Mouse (Mus musculus) activated CD4-positive, CD25-positive, alpha-beta regulatory T cell, adult 4 months (primary cell): ENCODE measurements around the gene Prrt3. TPM values are rescaled to one million over a fixed set of nuclear protein-coding genes. Genes with fewer than 3 reads are reported as not detected.

Experiments used
- ATAC-seq: one replicate; pipeline ENCODE4 v1.8.0; 2017
- polyA plus RNA-seq, 2 experiments: library from polyadenylated mRNA; unstranded; fragments of 100-300 nt; shearing (Covaris generic); gene quantifications; one replicate each; pipeline ENCODE4 v1.2.1; 2017

Gene Prrt3
- polyA plus RNA-seq, 2 experiments from 2014 or later, result 0.20 TPM; not detected in 1

DNA sequence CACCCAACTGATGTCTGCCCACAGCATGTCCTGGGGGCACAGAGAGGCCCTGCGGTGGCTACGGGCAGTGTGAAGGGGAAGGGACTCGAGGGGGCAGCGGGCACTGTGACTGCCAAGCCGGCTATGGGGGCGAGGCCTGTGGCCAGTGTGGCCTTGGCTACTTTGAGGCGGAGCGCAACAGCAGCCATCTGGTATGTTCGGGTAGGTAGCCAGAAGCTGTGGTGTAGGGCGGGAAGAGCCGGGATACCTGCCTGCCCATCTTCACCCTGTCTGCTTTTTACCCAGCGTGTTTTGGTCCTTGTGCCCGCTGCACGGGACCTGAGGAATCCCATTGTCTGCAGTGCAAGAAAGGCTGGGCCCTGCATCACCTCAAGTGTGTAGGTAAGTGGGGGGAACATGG lies 12.3 kb downstream of the Prrt3 start:
- no peak for ATAC-seq

DNA sequence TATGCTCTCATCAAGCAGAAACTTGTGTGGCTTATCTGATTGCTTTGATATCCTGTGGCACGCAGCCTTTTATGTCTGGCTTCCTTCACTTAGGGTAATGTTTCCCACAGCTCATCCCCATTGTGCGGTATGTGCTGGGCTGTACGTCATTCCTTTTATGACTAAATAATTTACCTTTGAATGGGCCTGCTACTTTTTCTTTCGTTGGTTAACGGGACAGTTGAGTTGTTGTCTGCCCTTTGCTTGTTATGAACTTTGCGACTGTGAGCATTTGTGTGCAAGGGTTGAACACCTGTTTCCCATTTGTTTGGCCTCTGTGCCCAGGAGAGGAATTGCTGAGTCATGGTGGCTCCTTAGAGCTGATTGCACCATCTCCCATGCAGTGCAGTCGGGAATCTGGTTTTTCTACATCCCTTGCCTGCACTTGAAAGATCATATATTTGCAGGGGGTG lies 14.6 kb downstream of the Prrt3 start:
- ATAC-seq, result no peak

DNA sequence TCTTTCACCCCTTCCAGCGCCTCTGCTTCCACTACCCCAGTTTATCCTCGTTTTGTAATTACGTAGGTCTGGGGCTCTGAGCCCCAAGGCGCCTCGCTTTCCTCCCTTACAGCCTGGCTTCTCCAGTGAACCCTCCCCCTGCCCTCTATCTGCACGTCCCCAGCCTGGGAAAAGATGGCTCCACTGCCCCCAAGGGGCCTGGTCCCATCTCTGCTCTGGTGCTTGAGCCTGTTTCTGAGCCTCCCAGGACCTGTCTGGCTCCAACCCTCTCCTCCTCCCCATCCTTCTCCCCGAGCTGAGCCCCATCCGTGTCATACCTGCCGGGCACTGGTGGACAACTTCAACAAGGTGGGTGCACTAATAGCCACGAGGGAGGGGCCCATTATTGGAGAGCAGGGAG lies 18.0 kb downstream of the Prrt3 start:
- no peak for ATAC-seq

DNA sequence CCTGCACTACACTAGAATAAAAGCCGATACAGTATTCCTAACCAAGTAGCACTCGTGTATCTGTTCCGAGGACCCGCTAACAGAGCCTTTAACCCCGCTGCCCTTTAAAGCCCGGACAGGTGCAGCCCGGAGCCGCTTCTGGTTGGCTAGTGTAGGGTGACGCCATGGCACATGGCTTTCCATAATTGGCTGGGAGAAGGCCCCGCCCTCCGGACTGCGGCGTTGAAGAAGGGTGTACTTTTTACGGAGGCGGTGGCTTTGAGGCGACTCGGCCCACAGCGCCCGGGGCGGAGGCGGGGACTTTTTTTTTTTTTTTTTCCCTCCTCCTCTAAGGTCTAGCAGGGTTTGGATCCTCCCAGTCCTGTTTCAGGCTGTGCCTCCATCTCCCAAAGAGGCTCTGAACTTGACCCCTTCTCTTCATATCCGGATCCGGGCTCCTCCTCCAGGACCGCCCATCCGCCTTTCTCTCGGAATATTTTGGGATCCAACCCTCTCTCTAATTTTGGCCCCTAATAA lies 18.6 kb downstream of the Prrt3 start, which contains the start of gene Creld1:
TSS of gene Creld1 (plus strand) at position 198 of the 516 bp plus-strand sequence.
- peak; percentile 97 for ATAC-seq

DNA sequence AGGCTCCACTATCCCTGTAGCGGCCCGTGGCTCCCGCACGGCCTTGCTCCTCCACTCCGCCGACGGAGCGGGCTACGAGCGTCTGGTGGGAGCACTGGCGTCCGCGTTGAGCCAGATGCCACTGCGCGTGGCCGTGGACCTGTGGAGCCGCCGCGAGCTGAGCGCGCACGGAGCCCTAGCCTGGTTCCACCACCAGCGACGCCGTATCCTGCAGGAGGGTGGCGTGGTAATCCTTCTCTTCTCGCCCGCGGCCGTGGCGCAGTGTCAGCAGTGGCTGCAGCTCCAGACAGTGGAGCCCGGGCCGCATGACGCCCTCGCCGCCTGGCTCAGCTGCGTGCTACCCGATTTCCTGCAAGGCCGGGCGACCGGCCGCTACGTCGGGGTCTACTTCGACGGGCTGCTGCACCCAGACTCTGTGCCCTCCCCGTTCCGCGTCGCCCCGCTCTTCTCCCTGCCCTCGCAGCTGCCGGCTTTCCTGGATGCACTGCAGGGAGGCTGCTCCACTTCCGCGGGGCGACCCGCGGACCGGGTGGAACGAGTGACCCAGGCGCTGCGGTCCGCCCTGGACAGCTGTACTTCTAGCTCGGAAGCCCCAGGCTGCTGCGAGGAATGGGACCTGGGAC lies 19.1 kb downstream of the Prrt3 start:
- peak; percentile 42 for ATAC-seq

DNA sequence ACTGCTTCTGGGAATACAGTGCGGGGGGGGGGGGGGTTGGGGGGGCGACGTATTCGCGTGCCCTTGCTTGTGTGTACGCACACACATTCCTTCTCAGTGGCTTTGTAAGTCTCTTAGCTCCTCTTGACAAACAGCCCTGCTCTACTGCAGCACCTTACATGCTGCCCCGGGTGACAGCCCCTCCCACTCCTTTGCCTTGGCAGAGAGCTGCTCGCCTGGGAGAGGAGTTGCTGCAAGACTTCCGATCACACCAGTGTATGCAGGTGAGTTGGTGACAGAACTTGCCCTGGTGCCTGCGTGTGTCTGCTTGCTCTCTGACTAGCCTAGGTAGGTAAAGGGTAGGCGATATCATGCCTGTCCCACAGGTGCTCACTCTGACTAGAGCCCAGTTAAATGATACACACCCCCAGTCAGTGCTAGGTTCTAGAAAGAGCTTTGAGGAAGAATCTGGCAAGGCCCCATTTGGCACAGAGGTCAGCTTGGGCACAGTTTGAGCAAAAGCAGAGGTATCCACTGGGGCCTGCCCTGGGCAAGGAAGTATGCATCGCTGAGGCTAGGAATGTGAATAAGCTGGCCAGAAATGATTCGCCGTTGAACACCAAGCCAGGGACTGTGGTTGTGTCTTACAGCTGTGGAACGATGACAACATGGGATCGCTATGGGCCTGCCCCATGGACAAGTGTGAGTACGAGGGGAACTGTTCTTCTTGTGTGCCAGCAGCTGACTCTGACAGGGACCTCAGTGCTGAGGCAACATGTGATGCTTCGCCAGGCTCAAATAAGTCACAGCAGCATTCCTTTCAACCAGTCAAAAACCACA lies 21.0 kb downstream of the Prrt3 start:
- ATAC-seq, result no peak

DNA sequence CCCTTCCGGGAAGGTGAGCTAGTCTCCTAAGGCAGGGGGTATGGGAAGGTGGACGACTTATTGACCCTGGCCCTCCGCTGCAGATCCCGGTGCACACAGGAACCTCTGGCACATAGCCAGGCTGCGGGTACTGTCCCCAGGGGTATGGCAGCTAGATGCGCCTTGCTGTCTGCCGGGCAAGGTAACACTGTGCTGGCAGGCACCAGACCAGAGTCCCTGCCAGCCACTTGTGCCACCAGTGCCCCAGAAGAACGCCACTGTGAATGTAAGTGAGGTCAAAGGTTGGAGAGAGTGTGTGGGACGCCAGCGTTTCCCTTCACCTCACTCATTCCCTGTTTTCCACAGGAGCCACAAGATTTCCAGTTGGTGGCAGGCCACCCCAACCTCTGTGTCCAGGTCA lies 22.8 kb downstream of the Prrt3 start:
- ATAC-seq, result no peak

DNA sequence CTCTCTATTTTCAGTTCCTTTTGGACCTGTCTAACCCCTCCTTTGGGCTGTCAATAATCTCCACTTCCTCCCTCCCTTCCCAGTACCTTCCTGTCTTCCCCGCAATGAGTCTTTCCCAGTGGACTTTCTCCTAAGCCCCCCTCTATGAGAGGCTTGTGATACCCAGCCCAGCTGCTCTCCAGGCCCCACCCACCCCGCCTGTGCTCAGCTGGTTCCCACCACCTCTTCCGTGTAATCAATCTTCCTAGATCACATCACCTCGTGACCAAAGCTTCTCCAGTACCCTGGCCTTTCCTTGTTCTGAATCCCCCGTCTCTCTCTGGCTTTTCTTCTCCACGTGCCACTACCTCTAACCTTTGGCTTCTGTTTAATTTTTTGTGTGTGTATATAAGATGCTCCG lies 24.4 kb downstream of the Prrt3 start:
- ATAC-seq, result no peak

DNA sequence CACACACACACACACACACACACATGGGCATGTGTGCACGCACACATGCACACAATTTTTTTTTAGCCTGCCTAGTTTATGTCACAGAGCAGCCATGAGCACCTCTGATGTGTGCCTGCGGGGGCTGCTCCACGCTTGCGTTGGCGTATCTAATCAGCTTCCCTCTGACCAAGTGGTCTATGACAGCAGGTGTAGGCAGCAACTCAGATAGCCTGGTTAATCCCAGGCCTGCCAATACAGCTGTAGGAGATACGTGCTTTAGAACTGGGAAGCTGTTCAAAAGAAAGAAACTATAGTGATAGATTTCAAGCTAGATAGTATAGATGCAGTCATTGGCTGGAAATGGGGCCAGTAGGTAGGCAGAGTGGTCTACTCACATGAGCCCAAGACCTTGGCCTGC lies 28.0 kb downstream of the Prrt3 start:
- no peak for ATAC-seq

DNA sequence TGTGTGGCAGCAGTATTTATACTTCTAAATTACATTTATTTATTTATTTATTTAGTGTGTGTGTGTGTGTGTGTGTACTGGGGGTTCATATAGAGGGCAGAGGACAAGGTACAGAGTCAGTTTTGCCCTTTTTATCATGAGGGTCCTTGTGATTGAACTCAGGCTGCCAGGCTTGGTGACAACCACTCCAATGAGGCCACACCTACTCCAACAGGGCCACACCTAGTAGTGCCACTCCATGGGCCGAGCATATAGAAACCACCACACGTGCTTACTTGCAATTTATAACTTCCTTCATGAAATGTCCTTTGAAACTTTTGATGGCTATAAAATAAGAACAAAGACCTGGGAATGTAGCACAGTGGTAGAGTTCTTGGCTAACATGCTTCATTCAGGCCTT lies 28.5 kb downstream of the Prrt3 start:
- no peak for ATAC-seq

DNA sequence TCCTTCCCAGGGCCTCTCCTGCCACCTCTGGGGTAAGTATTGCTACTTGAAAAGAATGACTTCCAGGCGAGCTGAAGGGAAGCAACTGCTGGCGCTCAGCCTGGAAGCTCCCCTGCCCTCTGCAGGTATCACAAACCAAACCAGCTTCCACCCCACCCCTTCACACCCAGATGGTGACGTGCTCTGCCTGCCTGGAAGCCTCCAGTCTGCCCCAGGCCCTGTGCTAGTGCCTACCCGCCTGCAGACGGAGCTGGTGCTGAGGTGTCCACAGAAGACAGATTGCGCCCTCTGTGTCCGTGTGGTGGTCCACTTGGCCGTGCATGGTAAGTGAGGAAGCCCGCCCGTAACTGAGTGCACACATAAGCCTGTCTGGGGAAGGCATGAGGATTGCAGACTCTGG lies 29.7 kb downstream of the Prrt3 start:
- ATAC-seq, result no peak

DNA sequence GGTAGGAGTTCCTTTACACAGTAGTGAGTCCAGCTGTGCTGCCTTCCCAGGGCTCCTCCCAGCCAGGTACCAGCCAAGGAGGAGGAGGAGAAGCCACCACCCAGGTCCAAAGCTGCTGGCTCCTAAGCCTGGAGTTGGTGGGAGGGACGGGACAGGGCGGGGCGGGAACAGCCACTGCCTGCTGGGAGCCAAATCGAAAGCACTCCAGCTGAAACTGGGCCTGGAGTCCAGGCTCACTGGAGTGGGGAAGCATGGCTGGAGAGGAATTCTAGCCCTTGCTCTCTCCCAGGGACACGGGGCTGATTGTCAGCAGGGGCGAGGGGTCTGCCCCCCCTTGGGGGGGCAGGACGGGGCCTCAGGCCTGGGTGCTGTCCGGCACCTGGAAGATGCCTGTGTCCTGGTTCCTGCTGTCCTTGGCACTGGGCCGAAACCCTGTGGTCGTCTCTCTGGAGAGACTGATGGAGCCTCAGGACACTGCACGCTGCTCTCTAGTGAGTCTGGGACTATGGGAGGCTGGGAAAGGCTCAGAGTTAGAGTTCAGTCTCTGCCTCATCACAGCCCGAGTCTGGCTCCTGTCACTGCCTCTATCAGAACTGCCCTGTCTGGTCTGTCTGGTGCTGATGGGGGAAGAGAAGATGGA lies 30.3 kb downstream of the Prrt3 start, which contains the start of gene Il17rc:
TSS of gene Il17rc (plus strand) at position 131 of the 640 bp plus-strand sequence.
- no peak for ATAC-seq

DNA sequence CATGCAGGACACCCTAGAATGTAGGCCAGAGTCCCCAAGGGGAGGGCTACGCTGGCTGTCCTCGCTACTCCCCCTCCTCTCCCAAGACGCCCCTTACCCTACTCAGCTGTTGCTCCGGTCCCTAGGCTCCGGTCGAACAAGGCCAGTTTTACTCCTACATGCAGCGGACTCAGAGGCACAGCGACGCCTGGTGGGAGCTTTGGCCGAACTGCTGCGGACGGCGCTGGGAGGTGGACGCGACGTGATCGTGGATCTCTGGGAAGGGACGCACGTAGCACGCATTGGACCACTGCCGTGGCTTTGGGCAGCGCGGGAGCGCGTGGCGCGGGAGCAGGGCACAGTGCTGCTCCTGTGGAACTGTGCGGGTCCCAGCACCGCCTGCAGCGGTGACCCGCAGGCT lies 32.3 kb downstream of the Prrt3 start:
- peak; percentile 41 for ATAC-seq

DNA sequence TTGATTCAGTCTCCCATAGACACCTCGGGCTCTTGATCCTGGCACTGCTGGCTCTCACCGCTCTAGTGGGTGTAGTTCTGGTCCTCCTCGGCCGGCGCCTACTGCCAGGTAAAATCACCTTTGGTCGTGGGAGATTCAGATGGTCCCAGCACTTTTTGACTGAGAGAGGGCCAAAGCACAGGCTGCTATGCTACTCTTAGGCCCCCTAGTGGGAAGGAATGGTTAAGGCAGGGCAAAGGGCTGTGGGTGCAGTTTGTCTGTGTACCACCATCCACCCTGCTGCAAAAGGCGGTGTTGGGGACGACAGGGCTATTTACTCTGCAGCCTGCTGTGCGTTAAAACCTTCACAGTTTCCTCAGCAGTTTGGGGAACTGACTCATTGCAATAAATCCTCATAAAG lies 32.7 kb downstream of the Prrt3 start:
- peak; percentile 96 for ATAC-seq

DNA sequence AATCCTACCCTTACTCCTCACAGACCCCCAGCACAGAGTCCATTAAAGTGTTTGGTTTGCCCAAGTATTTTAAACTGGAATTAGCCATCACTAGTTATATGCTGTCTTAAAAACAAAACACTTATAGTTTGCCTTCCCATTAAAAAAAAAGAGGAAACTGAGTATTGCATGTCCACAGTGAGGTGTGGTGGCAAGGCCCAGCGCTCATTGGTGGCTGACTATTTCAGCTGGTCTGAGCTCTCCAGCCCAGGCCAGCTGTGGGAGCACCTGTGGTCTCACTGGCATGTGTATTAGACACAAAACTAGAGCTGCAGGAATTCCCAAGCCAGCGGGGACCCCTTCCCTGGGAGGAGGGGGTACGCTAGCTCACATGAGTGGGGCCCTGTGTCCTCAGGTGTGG lies 33.2 kb downstream of the Prrt3 start:
- ATAC-seq, result no peak

DNA sequence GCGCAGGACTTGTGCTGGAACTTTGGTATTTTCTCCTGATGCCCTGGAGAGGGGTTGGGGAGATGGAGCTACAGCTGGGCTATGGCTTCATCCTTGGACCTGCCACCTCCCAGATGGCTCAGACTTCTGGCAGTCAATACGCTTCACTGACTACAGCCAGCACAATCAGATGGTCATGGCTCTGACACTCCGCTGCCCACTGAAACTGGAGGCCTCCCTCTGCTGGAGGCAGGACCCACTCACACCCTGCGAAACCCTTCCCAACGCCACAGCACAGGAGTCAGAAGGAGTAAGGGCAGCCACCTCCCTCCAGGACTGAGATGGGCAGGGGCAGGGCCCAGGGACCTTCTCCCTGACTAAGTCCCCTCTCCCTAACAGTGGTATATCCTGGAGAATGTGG lies 36.1 kb downstream of the Prrt3 start:
- no peak for ATAC-seq

DNA sequence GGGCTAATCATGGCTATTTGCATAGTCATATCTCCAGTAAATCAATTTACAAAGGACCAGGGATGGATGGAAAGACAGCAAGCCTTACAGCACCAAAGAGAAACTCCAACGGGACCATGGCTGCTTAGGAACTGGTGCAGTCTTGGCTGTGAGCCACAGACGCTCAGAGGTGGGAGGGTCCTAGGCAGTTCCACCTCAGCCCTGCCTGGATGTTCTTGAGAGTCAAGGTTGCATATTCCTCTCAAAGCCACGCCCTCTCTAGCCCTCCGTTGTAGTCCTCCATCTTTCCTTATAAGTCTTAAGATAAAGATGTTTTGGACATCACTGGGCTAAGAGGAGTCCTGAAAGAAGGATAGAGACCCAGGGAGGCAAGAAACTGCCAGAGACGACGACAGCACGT lies 37.7 kb downstream of the Prrt3 start:
- ATAC-seq, result no peak

DNA sequence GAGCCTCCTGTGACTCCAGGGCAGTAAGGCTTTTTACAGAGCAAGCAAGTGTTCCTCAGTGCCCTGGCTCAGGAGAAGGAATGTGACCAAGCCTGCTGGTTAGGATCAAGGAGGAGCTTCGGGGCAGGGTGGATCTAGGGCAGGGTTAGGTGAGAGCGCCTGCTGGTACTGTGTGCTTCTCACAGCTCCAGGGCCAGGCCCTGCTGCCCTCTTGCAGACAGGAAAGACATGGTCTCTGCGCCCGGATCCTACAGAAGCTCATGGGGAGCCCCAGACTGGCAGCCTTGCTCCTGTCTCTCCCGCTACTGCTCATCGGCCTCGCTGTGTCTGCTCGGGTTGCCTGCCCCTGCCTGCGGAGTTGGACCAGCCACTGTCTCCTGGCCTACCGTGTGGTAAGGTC lies 43.1 kb downstream of the Prrt3 start:
- no peak for ATAC-seq

DNA sequence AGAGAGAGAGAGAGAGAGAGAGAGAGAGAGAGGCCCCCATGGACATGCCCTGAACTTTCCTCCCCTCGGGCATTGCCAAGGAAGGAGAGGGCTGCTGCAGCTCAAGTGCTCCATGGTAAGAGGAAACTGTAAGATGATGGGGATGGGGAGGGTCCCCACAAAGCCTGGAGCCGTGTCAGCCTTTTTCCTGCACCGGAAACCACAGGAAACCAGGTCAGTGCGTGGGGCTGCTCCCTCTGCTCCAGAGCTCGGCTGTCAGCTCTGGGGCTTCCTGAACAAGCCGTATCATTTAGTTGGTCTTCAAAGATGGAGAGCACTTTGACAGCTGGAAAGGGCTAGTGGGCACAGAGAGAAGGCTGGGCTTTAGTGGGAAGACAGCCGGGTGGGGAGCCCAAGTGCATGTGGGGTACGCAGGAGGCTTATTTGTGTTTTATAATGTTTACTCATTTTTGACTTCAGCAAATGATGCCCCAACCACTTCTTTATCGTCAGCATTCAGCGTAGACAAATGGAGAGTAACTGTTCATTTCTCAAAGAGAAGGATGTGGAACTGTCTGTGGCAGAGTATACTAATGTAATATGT lies 43.7 kb downstream of the Prrt3 start, which contains the start of gene Il17re:
TSS of gene Il17re (plus strand) at position 533 of the 583 bp plus-strand sequence.
- no peak for ATAC-seq

DNA sequence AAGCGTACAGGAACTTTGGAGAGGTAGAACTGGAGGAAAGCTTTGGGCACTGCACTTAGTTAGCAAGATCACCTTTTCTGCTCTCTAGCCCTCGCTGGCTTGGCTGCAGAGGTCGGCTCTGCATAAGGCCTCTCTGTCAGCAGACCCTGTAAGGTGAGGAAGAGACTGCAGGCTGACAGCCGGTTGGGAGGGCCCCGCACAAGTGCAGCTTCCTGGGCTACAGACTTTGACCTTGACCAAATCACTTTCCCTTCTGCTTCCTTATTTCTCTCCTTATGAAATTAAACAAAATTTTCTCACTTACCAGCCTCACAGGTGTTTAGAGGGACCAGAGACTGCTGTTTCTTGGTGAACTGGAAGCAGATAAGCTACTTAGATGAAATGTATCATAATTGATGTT lies 46.7 kb downstream of the Prrt3 start:
- ATAC-seq, result no peak

DNA sequence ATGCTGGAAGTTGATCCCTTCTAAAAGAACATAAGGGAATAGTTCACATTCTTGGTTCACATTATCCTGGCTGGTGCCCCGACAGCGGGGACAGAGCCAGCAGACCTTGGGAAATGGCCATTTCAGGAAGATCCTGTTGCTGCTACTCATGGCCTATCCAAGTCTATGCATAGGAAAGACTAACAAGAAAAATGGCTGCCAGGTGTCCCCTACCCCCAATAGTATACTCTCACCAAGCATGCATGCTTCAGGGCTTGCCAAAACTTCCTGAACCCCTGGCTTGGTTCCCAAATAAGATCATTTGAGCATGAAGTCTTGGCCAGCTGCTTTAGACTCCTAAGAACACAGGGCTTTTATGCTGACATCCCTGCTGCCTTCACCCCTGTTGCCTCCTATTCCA lies 49.9 kb downstream of the Prrt3 start:
- no peak for ATAC-seq

DNA sequence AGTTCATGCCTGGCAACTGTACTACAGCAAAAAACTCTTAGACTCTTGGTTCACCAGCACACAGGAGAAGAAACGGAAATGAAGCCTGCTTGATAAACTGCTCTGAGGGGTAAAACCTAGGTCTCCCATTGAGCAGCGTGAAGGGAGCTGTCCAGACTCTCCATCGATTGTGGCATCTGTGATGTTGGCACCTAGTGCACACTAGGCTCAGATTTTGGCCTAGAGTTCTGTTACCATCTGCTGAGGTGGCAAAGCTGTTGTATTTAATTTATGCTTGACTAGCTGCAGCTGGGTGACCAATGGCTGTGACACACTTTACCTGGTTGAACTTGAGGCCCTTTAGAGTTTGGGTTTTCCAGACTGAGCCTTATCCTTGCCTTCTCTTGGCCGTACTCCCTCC lies 54.1 kb downstream of the Prrt3 start:
- no peak for ATAC-seq
